Mouse (Mus musculus) splenic B cell, adult 2 months (primary cell): Measurements from ENCODE around the gene Gm28305.

Experiments used
- DNase-seq: peaks from one replicate; pipeline ENCODE4 v3.0.0-alpha.2; 2011; ENCODE audit warnings: low read depth, low spot score
- H3K27me3 ChIP-seq: 2 replicates; pipeline ENCODE4 v1.6.1; 2012; ENCODE audit warnings: mild to moderate bottlenecking, low read length, moderate library complexity, mixed read lengths; ENCODE audit not compliant: control insufficient read depth, poor library complexity, insufficient read depth, severe bottlenecking
- H3K36me3 ChIP-seq: 2 replicates; pipeline ENCODE4 v1.6.1; 2012; ENCODE audit warnings: mild to moderate bottlenecking, low read length, moderate library complexity, mixed read lengths; ENCODE audit not compliant: control insufficient read depth, poor library complexity, insufficient read depth, severe bottlenecking

The Gm28305 gene

DNA sequence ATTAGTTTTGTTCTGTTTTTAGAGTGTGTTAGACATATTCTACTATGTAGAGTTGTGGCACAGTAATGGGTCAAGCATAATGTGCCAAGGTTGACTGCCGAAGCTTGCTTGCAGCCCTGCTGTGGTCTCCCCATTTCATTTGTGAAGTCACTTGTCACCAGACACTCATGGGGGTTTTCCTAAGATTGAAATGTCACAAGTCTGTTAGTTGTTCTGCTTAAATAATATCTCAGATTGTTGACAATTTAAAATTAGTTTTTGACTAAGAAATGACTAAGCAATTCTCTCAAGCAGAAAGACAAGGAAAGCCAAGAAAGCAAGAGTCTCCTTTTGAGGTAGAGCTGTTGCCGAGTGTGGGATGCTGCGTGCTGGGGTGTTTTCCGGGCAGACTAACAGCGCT lies 52.5 kb downstream of the Gm28305 start:
- Histone ChIP-seq H3K36me3 (peaks cover 2% of the 10 kb centered on the region; the same call in 1 of the 2 replicates), H3K27me3 (no peaks in the 10 kb centered on the region)
- no peak for DNase-seq

DNA sequence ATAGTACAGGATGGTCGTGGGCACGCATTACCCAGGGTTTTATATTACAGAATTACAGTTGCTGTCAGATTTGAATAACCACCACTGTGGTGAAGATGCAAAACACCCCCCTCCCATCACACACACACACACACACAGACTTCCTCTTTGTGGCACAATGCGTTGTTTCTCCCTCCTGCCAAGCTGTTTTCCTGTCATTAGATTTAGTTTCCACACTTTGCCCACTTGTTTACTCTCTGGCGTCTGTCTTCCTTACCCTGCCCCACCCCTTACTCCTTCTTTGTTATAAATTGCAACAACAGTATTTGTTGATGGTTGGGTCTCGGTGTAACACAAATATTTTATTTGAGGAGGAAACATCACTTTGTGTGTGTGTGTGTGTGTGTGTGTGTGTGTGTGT lies 57.8 kb downstream of the Gm28305 start:
- DNase-seq = peak; percentile 61
- H3K27me3 ChIP-seq = no peaks in the 10 kb centered on the region
- no peaks in the 10 kb centered on the region for H3K36me3 ChIP-seq

- DNase-seq = peak; percentile 36
- no peaks in the 10 kb centered on the region for H3K27me3 ChIP-seq
- H3K36me3 ChIP-seq = no peaks in the 10 kb centered on the region
These were observed 58.6 kb downstream of the Gm28305 start for GRCm38 (mm10) chr9:104099060-104099459.

GRCm38 (mm10) chr9:104100822-104101221 lies 60.4 kb downstream of the Gm28305 start:
- no peak for DNase-seq
- no peaks in the 10 kb centered on the region for H3K27me3 ChIP-seq
- no peaks in the 10 kb centered on the region for H3K36me3 ChIP-seq

DNA sequence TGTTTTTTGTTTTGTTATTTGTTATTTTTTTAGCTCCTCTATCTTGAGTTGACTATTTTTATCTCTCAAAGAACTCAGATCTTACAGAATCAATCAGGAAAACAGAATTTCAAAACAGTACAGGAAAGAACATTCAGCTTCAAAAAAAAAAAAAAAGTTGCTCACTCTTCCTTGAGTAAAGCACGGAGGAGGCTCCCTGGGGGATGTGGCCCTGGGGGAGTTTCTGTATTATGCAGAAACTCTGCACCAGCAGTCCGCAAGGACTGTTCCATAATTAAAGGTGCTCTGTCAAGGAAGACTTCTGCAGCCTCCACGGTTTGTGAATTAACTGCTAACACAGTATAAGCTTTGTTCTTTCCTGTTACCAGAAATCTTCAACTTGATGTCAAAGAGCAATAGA lies 61.0 kb downstream of the Gm28305 start:
- DNase-seq = no peak
- H3K36me3 ChIP-seq = no peaks in the 10 kb centered on the region
- H3K27me3 ChIP-seq = no peaks in the 10 kb centered on the region

- no peak for DNase-seq
These were observed 61.8 kb downstream of the Gm28305 start for GRCm38 (mm10) chr9:104102301-104102700.

DNA sequence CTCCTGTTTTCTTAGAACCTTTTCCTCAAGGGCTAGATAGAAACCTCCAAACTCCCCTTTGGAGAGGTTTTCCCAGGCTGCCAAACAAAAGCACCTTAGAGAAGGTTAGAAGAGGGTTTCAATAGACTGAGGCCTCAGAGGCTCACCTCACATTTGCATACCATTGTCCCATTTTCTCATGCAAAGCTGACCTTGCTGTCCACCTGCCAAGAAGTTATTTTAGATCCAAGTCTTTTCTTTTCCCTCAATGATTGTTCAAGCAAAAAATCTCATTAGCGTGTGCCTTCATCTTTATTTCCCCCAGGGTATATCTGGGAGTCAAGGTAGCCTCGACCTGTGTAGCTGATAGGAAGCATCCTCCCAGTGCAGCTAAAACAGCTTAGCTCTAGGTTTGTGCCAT lies 62.4 kb downstream of the Gm28305 start:
- DNase-seq = no peak

More at GRCm38 (mm10) chr9:104102301-104102700, 61.8 kb downstream of the Gm28305 start:
- Histone ChIP-seq H3K27me3 (no peaks in the 10 kb centered on the region), H3K36me3 (no peaks in the 10 kb centered on the region)

GRCm38 (mm10) chr9:104104986-104105385 lies 64.5 kb downstream of the Gm28305 start:
- H3K36me3 ChIP-seq = no peaks in the 10 kb centered on the region
- H3K27me3 ChIP-seq = no peaks in the 10 kb centered on the region
- DNase-seq = no peak

More for the DNA sequence above, 62.4 kb downstream of the Gm28305 start:
- Histone ChIP-seq H3K36me3 (no peaks in the 10 kb centered on the region), H3K27me3 (no peaks in the 10 kb centered on the region)

DNA sequence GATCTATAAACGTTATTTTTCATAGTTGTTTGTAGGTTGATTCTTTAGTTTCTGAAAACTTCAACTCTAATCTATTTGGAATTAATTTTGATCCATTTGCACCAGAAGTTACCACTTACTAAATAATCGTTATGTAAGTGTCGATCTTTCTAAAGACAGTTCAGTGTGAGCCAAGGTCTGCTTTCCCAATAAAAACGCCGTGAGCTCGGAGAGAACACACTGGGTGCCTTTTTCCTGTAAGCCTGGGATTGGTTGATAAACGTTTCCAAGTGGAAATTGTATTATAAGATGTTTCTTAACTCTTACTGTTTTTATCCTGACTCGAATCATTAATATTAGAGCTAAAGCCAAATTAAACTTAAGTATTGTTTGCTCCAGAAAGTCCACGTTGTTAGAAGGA lies 66.5 kb downstream of the Gm28305 start:
- Histone ChIP-seq H3K36me3 (no peaks in the 10 kb centered on the region), H3K27me3 (no peaks in the 10 kb centered on the region)
- no peak for DNase-seq

GRCm38 (mm10) chr9:104107482-104107881 lies 67.0 kb downstream of the Gm28305 start:
- Histone ChIP-seq H3K36me3 (no peaks in the 10 kb centered on the region), H3K27me3 (no peaks in the 10 kb centered on the region)
- DNase-seq = no peak

GRCm38 (mm10) chr9:104108571-104109143 lies 68.2 kb downstream of the Gm28305 start:
- Histone ChIP-seq H3K36me3 (no peaks in the 10 kb centered on the region), H3K27me3 (no peaks in the 10 kb centered on the region)
- no peak for DNase-seq

- H3K27me3 ChIP-seq = no peaks in the 10 kb centered on the region
- DNase-seq = no peak
- H3K36me3 ChIP-seq = no peaks in the 10 kb centered on the region
These were observed 68.7 kb downstream of the Gm28305 start for GRCm38 (mm10) chr9:104109151-104109550.

GRCm38 (mm10) chr9:104123101-104123500 lies 82.6 kb downstream of the Gm28305 start:
- no peak for DNase-seq
- 0 out of 2 replicates have a peak, but pooled peaks cover 2% of the 10 kb centered on the region for H3K36me3 ChIP-seq
- no peaks in the 10 kb centered on the region for H3K27me3 ChIP-seq

GRCm38 (mm10) chr9:104123622-104124021 lies 83.2 kb downstream of the Gm28305 start:
- no peak for DNase-seq

More at GRCm38 (mm10) chr9:104123622-104124021, 83.2 kb downstream of the Gm28305 start:
- H3K27me3 ChIP-seq = no peaks in the 10 kb centered on the region
- 0 out of 2 replicates have a peak, but pooled peaks cover 2% of the 10 kb centered on the region for H3K36me3 ChIP-seq
